ENCODE assay signal across 14 mouse cellular contexts in the genomic region with DNA sequence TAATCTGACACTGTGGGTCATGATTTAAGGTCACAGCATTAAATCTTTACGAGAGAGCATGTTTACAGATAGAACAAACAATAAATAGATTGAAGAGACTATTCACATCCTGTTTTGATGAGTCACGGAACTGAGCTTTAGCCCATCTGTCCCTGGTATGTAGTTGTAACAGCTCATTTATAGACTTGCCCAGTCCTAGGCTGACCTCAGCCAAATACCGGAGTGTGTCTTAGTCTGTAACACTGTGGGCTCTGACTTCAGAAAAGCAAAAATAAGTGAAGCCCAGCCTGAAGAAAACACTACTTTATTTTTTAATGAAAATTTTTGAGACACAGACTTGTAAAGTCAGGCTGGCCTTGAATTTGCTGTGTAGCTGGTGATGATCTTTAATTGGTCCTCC.
"Had no signal": no experiment of that assay in that cellular context is flagged by ENCODE, and none has a peak within 500 bp of the region (broad histone marks: within the 10 kb centered on the region; RNA-seq: fewer than 3 reads in every experiment).

No protein-coding gene starts in this region.

- H3K36me3 ChIP-seq: intestine, embryonic 15.5 days; limb, embryonic 15.5 days; liver, embryonic 13.5 days had no signal

- H3K4me1 ChIP-seq: intestine, embryonic 15.5 days; limb, embryonic 15.5 days; liver, embryonic 13.5 days; midbrain, embryonic 13.5 days; neural tube, embryonic 15.5 days had no signal

- H3K27me3 ChIP-seq: intestine, embryonic 15.5 days; limb, embryonic 15.5 days; liver, embryonic 13.5 days; midbrain, embryonic 13.5 days; neural tube, embryonic 15.5 days had no signal

- ATAC-seq: intestine, embryonic 15.5 days; liver, postnatal 0 days; midbrain, embryonic 13.5 days had no signal

- DNase-seq: kidney, adult 2 months; kidney, postnatal 36 days; layer of hippocampus, adult 9-11 months; layer of hippocampus, postnatal 36 days; liver, embryonic 13.5 days; liver, postnatal 0 days; right cerebral cortex, adult 18-20 months; right cerebral cortex, postnatal 25 days; thymus, postnatal 4 days had no signal

- H3K9ac ChIP-seq: intestine, embryonic 15.5 days; limb, embryonic 15.5 days; liver, embryonic 13.5 days; liver, postnatal 0 days; midbrain, embryonic 13.5 days; neural tube, embryonic 15.5 days had no signal

- H3K27ac ChIP-seq: intestine, embryonic 15.5 days; limb, embryonic 15.5 days; liver, embryonic 13.5 days; midbrain, embryonic 13.5 days; neural tube, embryonic 15.5 days; stomach, postnatal 0 days had no signal

- H3K4me3 ChIP-seq: intestine, embryonic 15.5 days; limb, embryonic 15.5 days; liver, embryonic 13.5 days; midbrain, embryonic 13.5 days; neural tube, embryonic 15.5 days had no signal

- H3K4me2 ChIP-seq: intestine, embryonic 15.5 days; limb, embryonic 15.5 days; liver, embryonic 13.5 days; midbrain, embryonic 13.5 days; neural tube, embryonic 15.5 days had no signal

- H3K9me3 ChIP-seq: intestine, embryonic 15.5 days; limb, embryonic 15.5 days; liver, embryonic 13.5 days; midbrain, embryonic 13.5 days; neural tube, embryonic 15.5 days had no signal
